Mouse (Mus musculus) urinary bladder, postnatal 36 days (tissue): Measurements from ENCODE around the gene Try10.
"Not testable (repeated sequence)": the region's sequence is repeated elsewhere in the genome, so short reads cannot be mapped to it uniquely, and the experiment has no call there.

Experiments used
- DNase-seq, 2 experiments: peaks; one replicate each; pipeline ENCODE4 v3.0.0; 2022; ENCODE audit warnings: low spot score in 2 of 2, mixed read lengths in 1 of 2

The Try10 gene

GRCm38 (mm10) chr6:41353932-41354331 is at the start of gene Try10:
Try10 (plus strand) TSS chr6:41354105.
- DNase-seq: no peak

GRCm38 (mm10) chr6:41316741-41317140 is 37.2 kb upstream of the Try10 start, which contains the start of gene Try5:
Try5 (minus strand) TSS chr6:41316841.
- DNase-seq: not testable (repeated sequence)

- not testable (repeated sequence) for DNase-seq
These were observed 19.9 kb downstream of the Try10 start for GRCm38 (mm10) chr6:41373772-41374171.

GRCm38 (mm10) chr6:41377578-41377977 is 23.7 kb downstream of the Try10 start, which contains the start of gene Prss3:
Prss3 (minus strand) TSS chr6:41377678.
- DNase-seq: not testable (repeated sequence)

- DNase-seq: no peak
These were observed 32.9 kb downstream of the Try10 start for GRCm38 (mm10) chr6:41386781-41387180.

- not testable (repeated sequence) for DNase-seq
These were observed 37.7 kb downstream of the Try10 start for GRCm38 (mm10) chr6:41391640-41392039.

- not testable (repeated sequence) for DNase-seq
These were observed 38.2 kb downstream of the Try10 start, which contains the start of gene Gm5771 for GRCm38 (mm10) chr6:41392056-41392455. Gm5771 (plus strand) TSS chr6:41392356.
